Mouse (Mus musculus) liver, adult 2 months (tissue): ENCODE data around the gene Cmip.

Experiments
- CTCF ChIP-seq: fragments of 200-500 bp; IDR thresholded peaks from 2 replicates; pipeline ENCODE4 v1.5.1; 2011; ENCODE audit warnings: low read depth, low read length, control low read depth
- POLR2A ChIP-seq: fragments of 200-500 bp; IDR thresholded peaks from 2 replicates; pipeline ENCODE4 v1.6.1; 2011; ENCODE audit warnings: low read length, control low read depth; ENCODE audit not compliant: insufficient read depth; ENCODE audit errors: extremely low read depth

- no peak for TF ChIP-seq POLR2A
- no peak for TF ChIP-seq CTCF
These were observed 174.7 kb downstream of the Cmip start for GRCm38 (mm10) chr8:117431554-117431953.
